Comparison of ENCODE assay signal across 8 mouse cellular contexts in genomic region chr6:86822285-86823050, GRCm38 (mm10). TPM values are rescaled to one million over a fixed set of nuclear protein-coding genes. Genes with fewer than 3 reads are reported as not detected.
DNase-seq lines count a peak whose midpoint lies in the region; ATAC-seq and TF ChIP-seq lines count a peak whose summit lies in the region.

No protein-coding gene starts in this region.

- peak; percentile 37 for DNase-seq in T-cell, adult 2 months (ENCODE audit: low spot score)
- DNase-seq in cerebellum, postnatal 10 days: peak; percentile 65 to 73
- peak; percentile 17 to 53 for DNase-seq in gastrocnemius, adult 8-10 months (ENCODE audit: low spot score in 2 of 2)
- peak; percentile 45 for DNase-seq in hindbrain, postnatal 0 days (ENCODE audit: low spot score)
- DNase-seq in left cerebral cortex, adult 2 months (ENCODE audit: extremely low spot score in 1 of 2, low spot score in 2 of 2): peak; percentile 83 to 84
- peak; percentile 50 for DNase-seq in lung, postnatal 25 days (ENCODE audit: low spot score)
- peak; percentile 88 to 93 for DNase-seq in right cerebral cortex, adult 2 months (ENCODE audit: low spot score in 2 of 2)
- DNase-seq in c-Kit-positive CD71-positive TER-119-positive erythroid progenitor cells, embryonic 14.5 days (ENCODE audit: low spot score): no peak

- peak overlapping the region; percentile 22 for H3K4me3 ChIP-seq in hindbrain, postnatal 0 days (ENCODE audit: low read length)
- peak overlapping the region; percentile 40 for H3K4me3 ChIP-seq in left cerebral cortex, adult 2 months

- no peak overlapping the region for H3K9ac ChIP-seq in hindbrain, postnatal 0 days (replicated peaks; ENCODE audit: low read length)

- WGBS in hindbrain, postnatal 0 days: 5% methylated on average over 19 of the region's 19 CpGs

- TF ChIP-seq CTCF in hindbrain, postnatal 0 days (IDR thresholded peaks at IDR 0.05; ENCODE audit: low read depth): no peak
- TF ChIP-seq CTCF in left cerebral cortex, adult 2 months (IDR thresholded peaks at IDR 0.05): no peak; the same call in 1 of the 2 replicates

- no peak overlapping the region; the same call in 1 of the 2 replicates for H3K27ac ChIP-seq in hindbrain, postnatal 0 days
- peak overlapping the region; percentile 88 for H3K27ac ChIP-seq in left cerebral cortex, adult 2 months

- no peaks in the 10 kb centered on the region for H3K9me3 ChIP-seq in hindbrain, postnatal 0 days (ENCODE audit: low read length)

- H3K27me3 ChIP-seq in hindbrain, postnatal 0 days (ENCODE audit: insufficient read depth, low read length): no peaks in the 10 kb centered on the region

- no peaks in the 10 kb centered on the region for H3K36me3 ChIP-seq in hindbrain, postnatal 0 days (ENCODE audit: insufficient read depth, low read length)

- H3K4me2 ChIP-seq in hindbrain, postnatal 0 days (ENCODE audit: low read depth, low read length): peak overlapping the region; percentile 56

- ATAC-seq in hindbrain, postnatal 0 days: peak; percentile 83

- intact Hi-C loops in left cerebral cortex, adult 2 months (cut with DNase I): loop anchor here (1.0 to 2.0 kb wide), 2 partner anchors 22 to 28 kb away; no protein-coding TSS in a partner anchor

- H3K4me1 ChIP-seq in hindbrain, postnatal 0 days (ENCODE audit: insufficient read depth, low read length): no peaks in the 10 kb centered on the region

RNA-seq across cellular contexts. Expression of gene Aak1, which starts 26.8 kb away (rescaled TPM):
- total RNA-seq in gastrocnemius, adult 8-10 months (2022): 10 to 100 TPM; 33.1 to 53.8 (median 37.8) TPM
- total RNA-seq in hindbrain, postnatal 0 days (2014; rRNA removed): 77.8 and 80.8 TPM in 2 replicates
- 27.0 and 32.6 TPM in 2 replicates for polyA plus RNA-seq in hindbrain, postnatal 0 days (2015; fragmentation: Nextera tagmentation; extraction: Ambion mirVana)
- 100 to 1,000 TPM; 442 to 463 TPM for total RNA-seq in left cerebral cortex, adult 2 months (2021)

RNA-seq across cellular contexts. Expression of gene Anxa4, which starts 29.1 kb away (rescaled TPM):
- total RNA-seq in gastrocnemius, adult 8-10 months (2022): 10 to 100 TPM; 14.2 to 26.6 (median 21.2) TPM
- total RNA-seq in hindbrain, postnatal 0 days (2014; rRNA removed): 2.1 and 4.2 TPM in 2 replicates
- polyA plus RNA-seq in hindbrain, postnatal 0 days (2015; fragmentation: Nextera tagmentation; extraction: Ambion mirVana): 6.4 and 6.8 TPM in 2 replicates
- total RNA-seq in left cerebral cortex, adult 2 months (2021): 1 to 10 TPM; 6.5 to 7.7 TPM
